Mouse (Mus musculus): ENCODE data around the gene Gls2.
"Not testable (repeated sequence)": the region's sequence is repeated elsewhere in the genome, so short reads cannot be mapped to it uniquely, and the experiment has no call there.

Gls2 gene

DNA sequence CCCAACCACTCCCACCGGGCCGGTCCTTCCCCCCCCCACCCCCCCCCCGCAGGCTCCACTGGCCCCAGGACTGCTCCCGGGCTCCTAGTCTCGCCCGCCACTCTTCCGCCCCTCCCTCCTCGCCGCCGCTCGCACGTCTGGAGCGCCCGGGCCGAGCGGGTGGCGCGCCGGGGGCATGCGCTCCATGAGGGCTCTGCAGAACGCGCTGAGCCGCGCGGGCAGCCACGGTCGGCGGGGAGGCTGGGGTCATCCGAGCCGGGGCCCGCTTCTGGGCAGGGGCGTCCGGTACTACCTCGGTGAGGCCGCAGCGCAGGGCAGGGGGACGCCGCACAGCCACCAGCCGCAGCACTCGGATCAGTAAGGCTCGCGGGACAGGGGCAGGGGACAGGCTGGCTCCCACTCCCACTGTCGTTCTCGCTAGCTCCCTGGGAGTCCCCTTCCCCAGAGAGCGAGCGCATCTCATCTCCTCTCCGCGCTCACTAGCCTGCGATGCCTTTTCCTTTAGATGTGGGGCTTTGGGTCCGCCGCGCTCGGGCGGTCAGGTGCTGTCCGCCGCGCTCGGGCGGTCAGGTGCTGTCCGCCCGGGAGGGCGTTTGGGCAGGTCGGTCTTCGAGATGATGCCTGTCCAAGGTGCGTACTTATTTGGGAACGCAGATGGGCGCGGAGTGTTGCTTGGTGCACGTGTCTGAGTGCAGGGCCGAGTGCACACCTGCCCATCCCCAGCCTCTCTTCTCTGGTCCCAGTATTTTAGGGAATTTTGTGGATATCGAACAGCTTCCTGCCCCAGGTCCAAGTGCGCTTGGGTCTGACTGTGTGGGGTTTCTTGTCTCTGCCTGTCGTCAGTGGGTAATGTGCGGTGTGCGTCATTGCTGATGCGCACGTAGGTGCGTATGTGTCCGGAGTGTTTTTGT lies 549 bp downstream of the Gls2 start:
- peak; percentile 48 for DNase-seq

DNA sequence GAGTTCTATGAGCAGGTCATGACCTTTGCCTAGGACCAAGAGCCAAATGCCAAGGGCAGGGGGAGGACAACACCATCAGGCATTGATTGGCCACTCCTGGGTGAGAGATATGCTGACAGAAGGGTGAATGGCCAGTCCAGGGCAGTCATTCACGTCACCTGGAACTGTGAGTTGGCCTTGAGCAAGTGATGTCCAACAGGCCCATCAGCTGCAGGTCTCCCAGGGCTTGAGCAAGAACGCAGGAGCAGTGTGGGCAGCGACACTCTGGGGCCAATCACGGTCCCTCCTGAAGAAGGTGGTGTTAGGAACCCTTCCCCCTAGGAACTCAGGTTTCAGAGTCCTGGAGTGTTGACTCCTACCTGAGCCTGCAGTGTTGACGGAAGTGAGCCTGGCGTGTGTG lies 7.6 kb downstream of the Gls2 start:
- no peak for DNase-seq

GRCm38 (mm10) chr10:128204941-128205340 lies 10.7 kb downstream of the Gls2 start:
- no peak for DNase-seq

DNA sequence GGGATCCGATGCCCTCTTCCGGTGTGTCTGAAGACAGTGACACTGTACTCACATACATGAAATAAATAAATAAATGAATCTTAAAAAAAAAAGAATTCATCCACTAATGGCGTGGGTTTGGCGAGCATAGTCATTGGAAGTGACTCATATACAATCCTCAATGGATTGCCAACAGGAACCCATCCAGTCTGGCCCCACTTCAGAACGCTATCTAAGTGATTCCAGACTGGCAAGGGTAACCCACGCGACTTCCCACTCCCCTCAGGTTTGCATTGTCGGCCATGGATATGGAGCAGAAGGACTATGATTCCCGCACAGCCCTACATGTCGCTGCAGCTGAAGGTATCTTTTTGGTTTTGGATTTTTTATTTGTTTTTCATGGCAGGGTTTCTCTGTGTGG lies 14.1 kb downstream of the Gls2 start:
- no peak for DNase-seq

GRCm38 (mm10) chr10:128209311-128210009 lies 15.2 kb downstream of the Gls2 start:
- DNase-seq = no peak

DNA sequence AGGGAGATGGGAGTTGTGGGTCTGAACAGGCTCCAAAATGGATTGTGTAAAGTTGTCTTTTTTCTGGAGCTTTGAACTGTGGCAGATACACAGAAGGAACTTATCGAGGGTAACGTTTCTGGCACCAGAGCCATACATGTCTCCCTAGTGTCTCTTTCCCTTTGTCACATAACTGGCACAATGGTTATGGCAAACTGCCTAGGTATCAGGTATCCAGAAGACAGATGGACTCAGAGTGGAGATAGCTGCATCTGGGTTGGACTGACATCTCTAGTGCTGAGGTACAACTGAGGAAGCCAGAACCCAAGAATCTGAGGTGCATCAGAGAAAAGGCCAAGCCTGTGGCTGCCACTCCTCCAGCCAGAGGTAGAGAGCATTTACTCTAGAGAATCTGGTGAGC lies 15.9 kb downstream of the Gls2 start:
- DNase-seq = no peak

DNA sequence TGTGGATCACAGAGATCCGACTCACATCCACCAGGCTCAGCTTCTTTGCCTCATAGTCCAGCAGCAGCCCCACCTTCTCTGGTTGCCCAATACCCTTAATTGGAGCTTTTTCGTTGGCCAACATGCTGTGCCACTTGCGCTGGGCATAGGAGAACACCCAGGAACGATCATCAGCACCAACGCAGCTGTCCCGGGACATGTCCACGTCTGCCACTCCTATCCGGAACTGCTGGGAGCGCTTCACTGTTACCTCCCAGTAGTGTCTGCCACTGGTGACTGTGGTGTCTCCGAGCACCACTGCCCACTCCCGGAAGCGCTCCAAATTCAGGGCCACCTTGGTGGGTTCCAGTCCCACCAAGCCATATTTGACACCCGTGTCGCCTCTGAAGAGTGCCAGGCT lies 16.7 kb downstream of the Gls2 start:
- no peak for DNase-seq

- DNase-seq = peak; percentile 89
Observed at GRCm38 (mm10) chr10:128211390-128212108, 17.3 kb downstream of the Gls2 start, which contains the start of gene Spryd4. TSS of gene Spryd4 (minus strand) at chr10:128211807.

DNA sequence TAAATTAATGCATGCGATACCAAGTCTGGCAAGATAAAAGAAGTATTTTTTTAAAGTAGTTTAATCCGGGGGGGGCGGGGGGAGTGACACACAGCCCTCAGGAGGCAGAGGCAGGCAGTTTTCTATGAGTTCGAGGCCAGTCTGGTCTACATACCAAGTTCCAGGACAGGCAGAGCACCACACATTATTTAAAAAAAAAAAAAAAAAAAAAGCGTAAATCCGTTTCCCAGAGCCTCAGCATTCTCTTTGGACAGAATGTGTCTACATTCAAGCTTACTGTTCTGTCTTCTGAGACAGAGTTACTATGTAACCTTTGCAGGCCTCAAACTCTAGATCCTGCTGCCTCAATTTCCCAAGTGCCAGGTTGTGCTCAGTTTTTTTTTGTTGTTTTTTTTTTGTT lies 17.9 kb downstream of the Gls2 start:
- no peak for DNase-seq

DNA sequence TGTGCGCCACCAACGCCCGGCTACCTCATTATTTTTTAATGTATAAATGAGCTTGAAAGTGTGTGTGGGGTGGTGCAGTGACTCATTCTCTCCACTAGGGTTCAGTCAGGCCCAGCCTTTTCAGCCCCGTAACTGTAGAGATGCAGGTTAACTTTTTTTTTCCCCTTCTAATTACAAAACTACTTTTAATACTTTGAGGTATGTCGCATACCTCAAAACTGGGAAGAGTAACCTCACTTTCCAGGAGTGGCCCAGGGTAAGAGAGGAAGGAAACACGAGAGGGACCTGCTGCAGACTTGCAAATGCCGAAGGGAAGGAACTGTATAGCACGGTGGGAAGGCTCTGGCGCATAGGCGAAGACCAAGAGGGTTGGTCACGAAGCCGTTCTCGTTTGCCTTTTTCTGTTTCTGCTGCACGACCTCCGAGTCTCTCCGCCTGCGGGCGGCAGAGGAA lies 18.6 kb downstream of the Gls2 start:
- DNase-seq = peak; percentile 39

GRCm38 (mm10) chr10:128214112-128214511 lies 19.9 kb downstream of the Gls2 start:
- DNase-seq = not testable (repeated sequence)

- no peak for DNase-seq
Observed at GRCm38 (mm10) chr10:128214981-128215380, 20.7 kb downstream of the Gls2 start.

DNA sequence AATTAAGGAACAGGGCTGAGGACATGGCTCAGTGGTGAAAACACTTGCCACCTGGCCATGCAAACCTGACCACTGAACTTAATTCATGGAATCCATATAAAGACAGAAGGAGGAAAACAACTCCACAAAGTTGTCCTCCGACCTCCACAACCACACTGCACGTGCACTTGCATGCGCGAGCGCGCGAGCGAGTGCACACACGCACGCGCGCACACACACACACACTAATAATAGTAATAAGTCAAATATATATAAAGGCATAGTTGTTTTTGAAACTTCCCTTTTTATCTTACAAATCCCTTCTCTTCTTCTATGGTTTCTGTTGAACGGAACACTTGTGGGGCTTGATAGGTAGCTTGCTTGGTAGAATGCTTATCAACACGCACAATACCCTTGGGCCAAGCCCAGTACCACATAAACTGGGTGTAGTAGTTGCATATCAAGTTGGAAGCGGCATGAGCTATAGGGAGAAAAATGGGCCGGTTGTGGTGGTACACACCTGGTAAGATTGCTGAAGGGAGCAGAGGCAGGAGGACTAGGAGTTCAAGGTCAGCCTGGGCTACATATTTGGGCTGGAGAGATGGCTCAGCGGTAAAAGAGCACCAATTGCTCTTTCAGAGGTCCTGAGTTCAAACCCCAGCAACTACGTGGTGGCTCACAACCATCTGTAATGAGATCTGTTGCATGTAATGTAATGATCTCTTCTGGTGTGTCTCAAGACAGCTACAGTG lies 24.3 kb downstream of the Gls2 start:
- DNase-seq = no peak

DNA sequence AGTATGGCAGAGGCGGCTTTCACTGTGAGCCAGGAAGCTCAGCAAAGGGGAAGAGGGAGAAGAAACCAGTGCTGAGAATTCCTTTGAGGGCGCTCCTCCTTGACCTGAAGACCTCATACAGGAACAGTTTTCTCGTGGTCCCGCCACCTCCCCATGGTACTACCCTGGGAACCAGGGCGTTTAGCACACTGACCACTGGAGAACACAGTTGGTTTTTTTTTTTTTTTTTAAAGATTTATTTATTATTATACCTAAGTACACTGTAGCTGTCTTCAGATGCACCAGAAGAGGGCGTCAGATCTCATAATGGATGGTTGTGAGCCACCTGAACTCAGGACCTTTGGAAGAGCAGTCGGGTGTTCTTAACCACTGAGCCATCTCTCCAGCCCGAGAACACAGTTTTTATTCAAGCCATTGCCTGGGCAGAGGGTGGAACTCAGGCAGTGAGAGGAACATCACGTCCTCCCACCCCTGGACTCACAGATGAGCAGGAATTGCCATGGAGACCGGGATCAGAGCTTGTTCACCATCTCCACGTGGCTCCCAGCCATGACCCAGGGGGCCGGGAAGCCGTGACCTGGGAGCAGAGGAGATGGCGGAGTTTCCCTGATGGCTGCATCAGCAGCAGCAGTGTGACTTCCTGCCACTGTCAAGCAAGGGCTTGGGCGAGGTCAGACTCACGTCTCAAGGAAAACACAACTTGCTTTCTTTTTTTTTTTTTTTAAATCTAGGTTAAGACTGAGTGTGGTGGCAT lies 27.5 kb downstream of the Gls2 start:
- no peak for DNase-seq

GRCm38 (mm10) chr10:128225064-128225463 lies 30.8 kb downstream of the Gls2 start:
- no peak for DNase-seq

- DNase-seq = no peak
Observed at GRCm38 (mm10) chr10:128225538-128225937, 31.3 kb downstream of the Gls2 start, which contains the start of gene Mip. TSS of gene Mip (plus strand) at chr10:128225838.

GRCm38 (mm10) chr10:128227592-128227991 lies 33.3 kb downstream of the Gls2 start:
- no peak for DNase-seq

GRCm38 (mm10) chr10:128228009-128228408 lies 33.8 kb downstream of the Gls2 start:
- DNase-seq = no peak

DNA sequence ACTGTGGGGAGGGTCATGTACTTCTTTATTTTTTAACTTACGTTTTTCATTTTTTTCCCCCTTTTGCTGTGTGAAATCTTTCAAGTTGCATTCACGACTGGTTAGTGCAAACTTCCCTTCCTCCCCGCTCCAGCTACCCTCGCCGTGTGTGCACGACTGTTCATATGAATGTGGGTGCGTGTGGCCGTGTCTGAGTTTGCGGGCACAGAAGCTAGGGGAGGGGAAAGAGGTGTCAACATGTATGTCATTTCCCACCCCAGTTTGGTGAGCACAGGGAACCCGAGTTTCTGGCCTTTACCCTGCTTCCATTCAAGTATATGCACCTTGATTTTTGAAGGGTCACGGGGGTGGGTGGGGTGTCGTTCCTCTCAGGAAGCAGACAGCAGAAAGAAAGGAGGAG lies 36.3 kb downstream of the Gls2 start:
- DNase-seq = no peak

DNA sequence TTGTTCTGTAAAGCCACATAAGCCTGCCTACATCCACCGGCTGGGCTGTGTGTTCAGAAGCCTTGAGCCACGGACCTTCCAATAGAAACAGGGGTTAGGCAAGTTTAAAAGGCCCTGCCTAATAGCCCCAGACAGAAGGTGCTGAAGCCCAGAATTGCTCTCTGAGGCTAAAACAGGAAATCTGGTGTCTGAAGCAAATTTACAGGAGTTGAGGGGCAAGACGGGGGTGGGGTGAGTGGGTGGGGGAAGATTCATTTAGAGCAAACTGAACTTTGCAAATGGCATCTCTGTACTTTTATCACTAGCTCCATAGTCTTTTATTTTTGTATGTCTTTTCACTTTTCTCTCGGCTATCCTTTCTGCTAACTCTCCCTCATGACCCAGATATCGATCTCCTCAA lies 36.9 kb downstream of the Gls2 start:
- no peak for DNase-seq

DNA sequence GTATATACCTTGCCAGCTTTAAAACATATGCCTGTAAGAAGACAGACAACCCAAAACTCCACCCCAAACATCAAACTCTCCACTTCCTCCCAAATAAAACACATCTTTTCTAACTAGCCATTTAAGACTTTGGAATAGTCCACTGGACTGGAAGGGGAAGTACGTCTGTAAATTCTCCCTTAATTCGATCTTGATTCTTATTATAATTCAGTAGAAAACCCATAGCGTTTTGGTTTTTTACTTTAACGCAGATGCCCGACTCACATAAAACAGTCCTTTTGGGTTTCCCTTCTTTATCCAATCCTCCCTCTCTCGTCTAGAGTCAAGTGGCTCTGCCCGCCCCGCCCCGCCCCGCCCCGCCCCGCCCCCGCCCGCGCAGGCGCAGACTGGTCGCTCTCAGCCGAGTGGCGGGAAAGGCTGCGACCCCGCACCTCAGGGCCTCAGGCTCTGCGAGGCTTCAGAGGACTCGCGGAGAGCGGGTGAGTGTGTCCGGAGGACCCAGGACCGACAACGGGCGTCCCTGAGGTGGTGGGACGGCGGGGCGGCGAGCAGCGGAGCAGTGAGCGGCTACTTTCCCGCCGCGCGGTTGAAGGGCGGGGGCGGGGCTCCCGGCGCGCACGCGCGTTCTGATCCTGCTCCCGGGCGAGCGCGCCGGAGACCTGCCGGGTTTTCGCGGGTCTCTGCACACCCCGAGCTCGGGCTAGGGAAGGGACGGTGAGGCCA lies 37.6 kb downstream of the Gls2 start, which contains the start of gene Timeless:
Gene Timeless, plus strand, starts transcription at position 369 of the 723 bp plus-strand sequence.
- peak; percentile 89 for DNase-seq
